Mouse (Mus musculus) embryonic facial prominence, embryonic 12.5 days (tissue): Measurements from ENCODE around the gene Celsr3. TPM values are rescaled to one million over a fixed set of nuclear protein-coding genes. Genes with fewer than 3 reads are reported as not detected.

Experiments
- ATAC-seq: fragments of 200-750 bp; cut with Nextera tagmentation; 2 replicates; pipeline ENCODE4 v1.8.0; 2017; ENCODE audit not compliant: insufficient number of reproducible peaks, insufficient read depth, low FRiP score, low TSS enrichment
- H3K27ac ChIP-seq: fragments of 300-500 bp; sonication (generic); 2 replicates; pipeline ENCODE4 v1.5.1; 2016; ENCODE audit warnings: mild to moderate bottlenecking
- H3K27me3 ChIP-seq: fragments of 300-500 bp; sonication (generic); 2 replicates; pipeline ENCODE4 v1.6.1; 2016; ENCODE audit warnings: mild to moderate bottlenecking, moderate library complexity
- H3K36me3 ChIP-seq: fragments of 300-500 bp; sonication (generic); 2 replicates; pipeline ENCODE4 v1.6.1; 2016; ENCODE audit warnings: mild to moderate bottlenecking
- H3K4me1 ChIP-seq: fragments of 300-500 bp; sonication (generic); 2 replicates; pipeline ENCODE4 v1.6.1; 2016
- H3K4me2 ChIP-seq: fragments of 300-500 bp; sonication (generic); replicated peaks from 2 replicates; pipeline ENCODE4 v1.6.1; 2016; ENCODE audit warnings: mild to moderate bottlenecking, moderate library complexity
- H3K4me3 ChIP-seq: fragments of 300-500 bp; sonication (generic); 2 replicates; pipeline ENCODE4 v1.5.1; 2016; ENCODE audit warnings: mild to moderate bottlenecking
- H3K9ac ChIP-seq: fragments of 300-500 bp; sonication (generic); 2 replicates; pipeline ENCODE4 v1.6.1; 2016; ENCODE audit warnings: mild to moderate bottlenecking, moderate library complexity
- H3K9me3 ChIP-seq: fragments of 300-500 bp; sonication (generic); 2 replicates; pipeline ENCODE4 v1.6.1; 2016; ENCODE audit warnings: mild to moderate bottlenecking, moderate library complexity
- WGBS: fragments of 180-500 bp; shearing (Covaris S2); methylation state at CpG from one replicate; pipeline ENCODE4 v1.1.7; 2016; 5-methylcytosine and 5-hydroxymethylcytosine counted together
- polyA plus RNA-seq: library from polyadenylated mRNA; unstranded; fragments of >200 nt; fragmentation: Nextera tagmentation; extraction: Ambion mirVana; gene quantifications from 2 replicates; pipeline ENCODE4 v1.2.1, GENCODE M21; 2016

Gene Celsr3
- 1.2 and 2.1 TPM in 2 replicates for polyA plus RNA-seq

- Histone ChIP-seq H3K27me3 (peaks cover 79% of the 10 kb centered on the region), H3K4me1 (peaks cover 11% of the 10 kb centered on the region; the same call in 1 of the 2 replicates), H3K4me2 (peak within 1 kb of the TSS; percentile 64), H3K36me3 (no peaks in the 10 kb centered on the region), H3K27ac (no peak within 1 kb of the TSS), H3K9ac (peak within 1 kb of the TSS; percentile 0; the same call in 1 of the 2 replicates), H3K9me3 (no peaks in the 10 kb centered on the region), H3K4me3 (peak within 1 kb of the TSS; percentile 41)
- 0 out of 2 replicates have a peak, but pooled peaks have one; percentile 17 for ATAC-seq
- WGBS = 2% methylated on average over 67 of the region's 70 CpGs
Measured at GRCm38 (mm10) chr9:108825820-108826699, at the start of gene Celsr3. Celsr3 (plus strand) TSS chr9:108826320.

- H3K27ac ChIP-seq = no peak overlapping the region
- no peak for ATAC-seq
- H3K36me3 ChIP-seq = no peaks in the 10 kb centered on the region
- no peaks in the 10 kb centered on the region for H3K4me1 ChIP-seq
- no peak overlapping the region for H3K4me3 ChIP-seq
- no peaks in the 10 kb centered on the region for H3K27me3 ChIP-seq
- no peak overlapping the region for H3K9ac ChIP-seq
- no peak overlapping the region for H3K4me2 ChIP-seq
- 73% methylated on average over 4 of the region's 4 CpGs for WGBS
- no peaks in the 10 kb centered on the region for H3K9me3 ChIP-seq
Measured at GRCm38 (mm10) chr9:108776614-108777013, 49.5 kb upstream of the Celsr3 start.

GRCm38 (mm10) chr9:108777276-108777675 lies 48.8 kb upstream of the Celsr3 start:
- no peaks in the 10 kb centered on the region for H3K27me3 ChIP-seq
- no peak overlapping the region for H3K27ac ChIP-seq
- no peak for ATAC-seq
- 83% methylated on average over 4 of the region's 4 CpGs for WGBS
- H3K4me2 ChIP-seq = no peak overlapping the region
- no peak overlapping the region for H3K9ac ChIP-seq
- H3K9me3 ChIP-seq = no peaks in the 10 kb centered on the region
- H3K4me1 ChIP-seq = peaks cover 5% of the 10 kb centered on the region; the same call in 1 of the 2 replicates
- H3K4me3 ChIP-seq = no peak overlapping the region
- no peaks in the 10 kb centered on the region for H3K36me3 ChIP-seq

GRCm38 (mm10) chr9:108780959-108781358 lies 45.2 kb upstream of the Celsr3 start:
- Histone ChIP-seq H3K27me3 (no peaks in the 10 kb centered on the region), H3K9ac (no peak overlapping the region), H3K36me3 (no peaks in the 10 kb centered on the region), H3K27ac (no peak overlapping the region), H3K4me2 (no peak overlapping the region), H3K4me1 (peaks cover 23% of the 10 kb centered on the region), H3K9me3 (no peaks in the 10 kb centered on the region), H3K4me3 (no peak overlapping the region)
- ATAC-seq = no peak
- 70% methylated on average over 5 of the region's 5 CpGs for WGBS

GRCm38 (mm10) chr9:108781891-108782290 lies 44.2 kb upstream of the Celsr3 start:
- H3K36me3 ChIP-seq = no peaks in the 10 kb centered on the region
- WGBS = 64% methylated on average over 4 of the region's 4 CpGs
- no peak for ATAC-seq
- H3K4me2 ChIP-seq = no peak overlapping the region
- no peaks in the 10 kb centered on the region for H3K9me3 ChIP-seq
- no peak overlapping the region for H3K4me3 ChIP-seq
- H3K4me1 ChIP-seq = peaks cover 30% of the 10 kb centered on the region
- no peak overlapping the region for H3K27ac ChIP-seq
- H3K9ac ChIP-seq = no peak overlapping the region
- no peaks in the 10 kb centered on the region for H3K27me3 ChIP-seq

- peak overlapping the region; percentile 86 for H3K9ac ChIP-seq
- no peak for ATAC-seq
- peak overlapping the region; percentile 88 for H3K27ac ChIP-seq
- H3K9me3 ChIP-seq = no peaks in the 10 kb centered on the region
- WGBS = 25% methylated on average over 9 of the region's 9 CpGs
- H3K27me3 ChIP-seq = no peaks in the 10 kb centered on the region
- H3K4me1 ChIP-seq = peaks cover 40% of the 10 kb centered on the region
- peak overlapping the region; percentile 55 for H3K4me2 ChIP-seq
- H3K4me3 ChIP-seq = peak overlapping the region; percentile 91
- H3K36me3 ChIP-seq = 0 out of 2 replicates have a peak, but pooled peaks cover 2% of the 10 kb centered on the region
Measured at GRCm38 (mm10) chr9:108782836-108783547, 43.1 kb upstream of the Celsr3 start.

GRCm38 (mm10) chr9:108783548-108784463 lies 42.3 kb upstream of the Celsr3 start, which contains the start of gene Ip6k2:
Ip6k2 (plus strand) TSS chr9:108783796.
- under 1% methylated on average over 56 of the region's 56 CpGs for WGBS
- H3K9me3 ChIP-seq = no peaks in the 10 kb centered on the region
- peak; percentile 98 for ATAC-seq
- no peaks in the 10 kb centered on the region for H3K27me3 ChIP-seq
- H3K4me3 ChIP-seq = peak within 1 kb of the TSS; percentile 91
- H3K27ac ChIP-seq = peak within 1 kb of the TSS; percentile 88
- H3K4me2 ChIP-seq = peak within 1 kb of the TSS; percentile 82
- H3K9ac ChIP-seq = peak within 1 kb of the TSS; percentile 86
- H3K4me1 ChIP-seq = peaks cover 48% of the 10 kb centered on the region
- 0 out of 2 replicates have a peak, but pooled peaks cover 5% of the 10 kb centered on the region for H3K36me3 ChIP-seq

- peak overlapping the region; percentile 91 for H3K4me3 ChIP-seq
- H3K9me3 ChIP-seq = no peaks in the 10 kb centered on the region
- H3K36me3 ChIP-seq = 0 out of 2 replicates have a peak, but pooled peaks cover 5% of the 10 kb centered on the region
- H3K9ac ChIP-seq = peak overlapping the region; percentile 86
- peaks cover 58% of the 10 kb centered on the region for H3K4me1 ChIP-seq
- H3K4me2 ChIP-seq = peak overlapping the region; percentile 82
- H3K27ac ChIP-seq = no peak overlapping the region
- no peak for ATAC-seq
- H3K27me3 ChIP-seq = no peaks in the 10 kb centered on the region
Measured at GRCm38 (mm10) chr9:108785416-108785815, 40.7 kb upstream of the Celsr3 start.

- Histone ChIP-seq H3K4me3 (peak overlapping the region; percentile 91; the same call in 1 of the 2 replicates), H3K4me2 (peak overlapping the region; percentile 82), H3K27ac (no peak overlapping the region), H3K9me3 (no peaks in the 10 kb centered on the region), H3K9ac (no peak overlapping the region), H3K27me3 (no peaks in the 10 kb centered on the region), H3K36me3 (0 out of 2 replicates have a peak, but pooled peaks cover 5% of the 10 kb centered on the region), H3K4me1 (peaks cover 58% of the 10 kb centered on the region)
- WGBS = 93% methylated on average over 1 of the region's 1 CpGs
- no peak for ATAC-seq
Measured at GRCm38 (mm10) chr9:108786494-108786893, 39.6 kb upstream of the Celsr3 start.

GRCm38 (mm10) chr9:108787080-108787479 lies 39.0 kb upstream of the Celsr3 start:
- no peaks in the 10 kb centered on the region for H3K9me3 ChIP-seq
- ATAC-seq = no peak
- WGBS = 91% methylated on average over 2 of the region's 2 CpGs
- no peaks in the 10 kb centered on the region for H3K27me3 ChIP-seq
- no peak overlapping the region for H3K4me3 ChIP-seq
- peaks cover 58% of the 10 kb centered on the region for H3K4me1 ChIP-seq
- H3K4me2 ChIP-seq = no peak overlapping the region
- H3K36me3 ChIP-seq = 0 out of 2 replicates have a peak, but pooled peaks cover 5% of the 10 kb centered on the region
- no peak overlapping the region for H3K9ac ChIP-seq
- no peak overlapping the region for H3K27ac ChIP-seq

- Histone ChIP-seq H3K9me3 (no peaks in the 10 kb centered on the region), H3K4me2 (no peak overlapping the region), H3K27ac (no peak overlapping the region), H3K4me3 (no peak overlapping the region), H3K4me1 (peaks cover 59% of the 10 kb centered on the region), H3K36me3 (0 out of 2 replicates have a peak, but pooled peaks cover 5% of the 10 kb centered on the region), H3K27me3 (no peaks in the 10 kb centered on the region), H3K9ac (no peak overlapping the region)
- WGBS = 65% methylated on average over 3 of the region's 3 CpGs
- no peak for ATAC-seq
Measured at GRCm38 (mm10) chr9:108788713-108789112, 37.4 kb upstream of the Celsr3 start.
